Mouse (Mus musculus) ES-Bruce4 (cell line): ENCODE measurements around the gene Scn3a. TPM values are rescaled to one million over a fixed set of nuclear protein-coding genes. Genes with fewer than 3 reads are reported as not detected.

ENCODE experiments used
- H3K27ac ChIP-seq: 2 replicates; pipeline ENCODE4 v1.5.1; 2012; ENCODE audit warnings: low read length, inconsistent platforms; ENCODE audit not compliant: insufficient read depth
- H3K27me3 ChIP-seq: 2 replicates; pipeline ENCODE4 v1.6.1; 2012; ENCODE audit warnings: mild to moderate bottlenecking, low read length, inconsistent platforms; ENCODE audit not compliant: control insufficient read depth, poor library complexity, insufficient read depth, severe bottlenecking
- H3K36me3 ChIP-seq: 2 replicates; pipeline ENCODE4 v1.6.1; 2012; ENCODE audit warnings: inconsistent platforms, mild to moderate bottlenecking, low read length, moderate library complexity; ENCODE audit not compliant: control insufficient read depth, poor library complexity, insufficient read depth, severe bottlenecking
- H3K4me1 ChIP-seq: one replicate; pipeline ENCODE4 v1.8.1; 2011; ENCODE audit warnings: low read length; ENCODE audit not compliant: control insufficient read depth, insufficient read depth
- H3K4me3 ChIP-seq: 2 replicates; pipeline ENCODE4 v1.5.1; 2011; ENCODE audit warnings: low read depth, mild to moderate bottlenecking, low read length
- H3K9ac ChIP-seq: 2 replicates; pipeline ENCODE4 v1.6.1; 2012; ENCODE audit warnings: low read depth, mild to moderate bottlenecking, inconsistent platforms; ENCODE audit not compliant: poor library complexity, severe bottlenecking
- H3K9me3 ChIP-seq: replicated peaks from 2 replicates; pipeline ENCODE4 v1.6.1; 2012; ENCODE audit warnings: mild to moderate bottlenecking, low read length, inconsistent platforms; ENCODE audit not compliant: control insufficient read depth, poor library complexity, insufficient read depth, severe bottlenecking
- CTCF ChIP-seq: IDR thresholded peaks from one replicate; pipeline ENCODE4 v1.8.1; 2011; ENCODE audit warnings: low read depth, low read length
- EP300 ChIP-seq: IDR thresholded peaks from 2 replicates; pipeline ENCODE4 v1.6.1; 2011; ENCODE audit warnings: low read depth, low read length; ENCODE audit not compliant: insufficient read depth
- POLR2A ChIP-seq: IDR thresholded peaks from one replicate; pipeline ENCODE4 v1.8.1; 2011; ENCODE audit warnings: low read length; ENCODE audit not compliant: insufficient read depth
- polyA plus RNA-seq: library from polyadenylated mRNA; stranded (reverse); fragments of >200 nt; gene quantifications from 2 replicates; pipeline ENCODE4 v1.2.4, GENCODE M21; 2011; ENCODE audit warnings: low read depth; ENCODE audit not compliant: missing spikeins, insufficient read depth, insufficient read length

Scn3a gene
- polyA plus RNA-seq, 1 experiment = 0.55 TPM

DNA sequence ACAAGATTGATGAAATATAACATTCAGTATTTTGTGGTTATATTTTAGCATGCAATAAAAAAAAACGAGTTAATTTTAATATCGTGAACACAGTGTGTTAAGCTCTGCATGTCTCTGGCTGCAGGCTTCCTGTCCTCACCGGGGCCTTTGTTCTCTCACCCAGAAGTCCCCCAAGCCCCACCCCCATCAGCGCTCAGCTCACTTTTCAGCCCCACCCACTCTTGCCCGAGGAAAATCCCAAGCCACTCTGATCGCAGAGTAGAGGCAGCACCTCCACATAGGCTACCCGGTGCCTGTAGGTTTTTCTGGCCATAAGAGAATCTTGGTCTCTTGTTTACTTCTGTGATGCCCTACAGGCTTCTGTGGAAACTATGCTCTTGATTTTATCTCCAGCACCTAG is 153.2 kb downstream of the Scn3a start:
- H3K4me1 ChIP-seq = no peaks in the 10 kb centered on the region
- peaks cover 12% of the 10 kb centered on the region for H3K9me3 ChIP-seq
- no peak overlapping the region; the same call in 1 of the 2 replicates for H3K27ac ChIP-seq
- peaks cover 2% of the 10 kb centered on the region; the same call in 1 of the 2 replicates for H3K36me3 ChIP-seq
- H3K27me3 ChIP-seq = no peaks in the 10 kb centered on the region
- no peak for TF ChIP-seq CTCF
- peak; percentile 68 for TF ChIP-seq EP300
- H3K4me3 ChIP-seq = no peak overlapping the region
- H3K9ac ChIP-seq = 0 out of 2 replicates have a peak overlapping the region, but pooled peaks have one; percentile 72

DNA sequence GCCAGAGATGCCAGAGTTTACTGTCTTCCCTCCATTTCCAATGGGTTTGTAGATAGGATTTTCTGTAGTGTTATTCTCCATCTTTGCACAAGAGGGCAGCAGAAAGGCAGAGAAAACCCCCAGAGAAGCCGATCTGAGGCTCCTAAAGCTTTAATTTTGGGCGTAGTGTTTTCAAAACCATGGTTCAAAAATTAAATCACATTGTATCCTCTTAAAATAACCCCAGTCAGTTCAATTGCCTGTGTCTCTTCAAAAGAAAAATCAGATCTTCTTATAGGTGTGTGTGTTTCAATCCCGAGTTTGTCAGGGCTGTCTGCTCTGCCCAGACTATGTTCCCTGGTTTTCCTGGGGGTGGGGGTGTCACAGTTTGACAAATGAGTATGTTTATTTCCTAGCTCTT is 153.7 kb downstream of the Scn3a start:
- Histone ChIP-seq H3K27me3 (no peaks in the 10 kb centered on the region), H3K4me1 (no peaks in the 10 kb centered on the region), H3K4me3 (peak overlapping the region; percentile 52), H3K27ac (peak overlapping the region; percentile 93), H3K9ac (0 out of 2 replicates have a peak overlapping the region, but pooled peaks have one; percentile 72), H3K36me3 (peaks cover 2% of the 10 kb centered on the region; the same call in 1 of the 2 replicates), H3K9me3 (peaks cover 12% of the 10 kb centered on the region)
- no peak for TF ChIP-seq CTCF
- no peak for TF ChIP-seq POLR2A
- TF ChIP-seq EP300 = no peak

Other genes starting within 250 kb of the Scn3a start
- not detected in 2 replicates for gene Slc38a11, start 203.6 kb downstream of the Scn3a start, polyA plus RNA-seq
- gene Scn2a, start 53.1 kb upstream of the Scn3a start, polyA plus RNA-seq = 1.1 and 1.5 TPM in 2 replicates